Mouse (Mus musculus): ENCODE data around the gene Mfge8. TPM values are rescaled to one million over a fixed set of nuclear protein-coding genes. Genes with fewer than 3 reads are reported as not detected.

Mfge8 gene
- polyA plus RNA-seq, 1 experiment from 2014 or later, result 269 TPM

DNA sequence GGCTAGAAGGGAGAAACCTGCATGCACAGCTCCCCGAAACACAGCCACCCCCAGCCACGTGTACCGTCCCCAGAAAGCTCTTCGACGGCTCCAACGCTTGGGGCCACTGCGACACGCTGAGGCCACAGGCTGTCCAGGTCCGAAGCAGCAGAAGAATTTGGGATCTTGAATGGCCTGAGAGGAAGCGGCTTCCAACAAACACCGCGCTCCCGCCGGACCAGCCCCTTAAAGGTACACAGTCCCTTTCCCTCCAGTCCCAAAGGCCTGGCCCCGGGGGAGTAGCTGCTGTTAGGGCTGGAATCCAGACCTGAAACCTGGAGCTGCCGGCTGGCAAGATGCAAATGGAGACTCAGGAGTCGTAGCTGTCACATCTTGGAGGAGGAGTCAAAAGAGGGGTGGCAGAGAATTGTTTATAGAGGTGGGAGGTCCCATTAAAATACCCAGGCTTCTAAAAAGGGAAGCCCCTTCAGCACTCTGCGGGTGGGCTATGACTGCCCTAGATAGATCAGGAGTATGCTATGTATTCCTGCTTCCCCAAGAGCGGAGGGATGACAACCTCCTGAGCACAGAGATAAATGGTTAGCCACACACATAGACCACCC, 17.9 kb downstream of the Mfge8 start, which contains the start of gene Hapln3:
Gene Hapln3, minus strand, starts transcription at position 176 of the 602 bp plus-strand sequence.
- Histone ChIP-seq H3K9me3 (replicated peaks; ENCODE audit: low read length) (no peaks in the 10 kb centered on the region), H3K4me1 (replicated peaks; ENCODE audit: insufficient read depth, low read length) (peaks cover 11% of the 10 kb centered on the region; the same call in 1 of the 2 replicates), H3K36me3 (ENCODE audit: insufficient read depth, low read length) (peaks cover 12% of the 10 kb centered on the region), H3K9ac (ENCODE audit: low read depth, low read length) (no peak within 1 kb of the TSS), H3K4me2 (ENCODE audit: low read length) (peak within 1 kb of the TSS; percentile 52), H3K27ac (no peak within 1 kb of the TSS), H3K4me3 (replicated peaks; ENCODE audit: low read depth, low read length) (peak within 1 kb of the TSS; percentile 18; the same call in 1 of the 2 replicates), H3K27me3 (ENCODE audit: insufficient read depth, low read length) (no peaks in the 10 kb centered on the region)
- ATAC-seq (replicated peaks; ENCODE audit: low FRiP score, low read depth) (peak; percentile 15), DNase-seq (ENCODE audit: low spot score) (peak; percentile 80)
- TF ChIP-seq CTCF (IDR thresholded peaks at IDR 0.05; ENCODE audit: low read depth), result no peak
- 4% methylated on average over 19 of the region's 19 CpGs for WGBS

GRCm38 (mm10) chr7:79130385-79130784, 18.5 kb downstream of the Mfge8 start:
- Histone ChIP-seq H3K9ac (ENCODE audit: low read depth, low read length) (no peak overlapping the region), H3K4me3 (replicated peaks; ENCODE audit: low read depth, low read length) (peak overlapping the region; percentile 18; the same call in 1 of the 2 replicates), H3K4me1 (replicated peaks; ENCODE audit: insufficient read depth, low read length) (peaks cover 11% of the 10 kb centered on the region; the same call in 1 of the 2 replicates), H3K27ac (no peak overlapping the region), H3K9me3 (replicated peaks; ENCODE audit: low read length) (no peaks in the 10 kb centered on the region), H3K27me3 (ENCODE audit: insufficient read depth, low read length) (no peaks in the 10 kb centered on the region), H3K4me2 (ENCODE audit: low read length) (peak overlapping the region; percentile 52), H3K36me3 (ENCODE audit: insufficient read depth, low read length) (peaks cover 7% of the 10 kb centered on the region)
- ATAC-seq (replicated peaks; ENCODE audit: low FRiP score, low read depth), result no peak
- WGBS, result 5% methylated on average over 13 of the region's 13 CpGs
- TF ChIP-seq CTCF (IDR thresholded peaks at IDR 0.05; ENCODE audit: low read depth), result no peak
- DNase-seq (ENCODE audit: low spot score), result no peak

- 12% methylated on average over 8 of the region's 8 CpGs for WGBS
- no peak overlapping the region for H3K27ac ChIP-seq
- TF ChIP-seq CTCF (IDR thresholded peaks at IDR 0.05; ENCODE audit: low read depth), result peak; percentile 55
- no peaks in the 10 kb centered on the region for H3K27me3 ChIP-seq (ENCODE audit: insufficient read depth, low read length)
- ATAC-seq (replicated peaks; ENCODE audit: low FRiP score, low read depth) (no peak), DNase-seq (ENCODE audit: low spot score) (peak; percentile 56)
- H3K4me1 ChIP-seq (replicated peaks; ENCODE audit: insufficient read depth, low read length), result peaks cover 11% of the 10 kb centered on the region; the same call in 1 of the 2 replicates
- peaks cover 5% of the 10 kb centered on the region; the same call in 1 of the 2 replicates for H3K36me3 ChIP-seq (ENCODE audit: insufficient read depth, low read length)
- H3K9me3 ChIP-seq (replicated peaks; ENCODE audit: low read length), result no peaks in the 10 kb centered on the region
- H3K4me2 ChIP-seq (ENCODE audit: low read length), result peak overlapping the region; percentile 52
- H3K9ac ChIP-seq (ENCODE audit: low read depth, low read length), result no peak overlapping the region
- no peak overlapping the region for H3K4me3 ChIP-seq (replicated peaks; ENCODE audit: low read depth, low read length)
Measured at GRCm38 (mm10) chr7:79129883-79130282, 19.0 kb downstream of the Mfge8 start.

DNA sequence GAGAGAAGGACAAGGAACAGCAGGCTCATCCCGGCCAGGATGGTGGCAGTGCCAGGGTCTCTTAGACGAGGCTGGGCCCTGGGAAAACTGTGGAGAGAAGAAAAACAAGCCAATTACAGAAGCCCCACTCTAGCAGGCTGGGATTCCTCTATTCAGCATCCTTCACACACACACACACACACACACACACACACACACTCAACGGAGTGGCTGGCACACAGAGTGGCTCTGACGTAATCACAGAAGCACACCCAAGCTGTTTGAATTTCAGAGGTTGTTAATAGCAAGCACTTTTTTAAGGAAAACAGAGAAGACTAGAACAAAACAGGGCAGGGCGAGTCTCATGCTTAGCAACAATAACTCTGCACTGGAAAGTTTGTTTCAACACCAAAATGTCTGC, 25.4 kb downstream of the Mfge8 start:
- H3K9me3 ChIP-seq (replicated peaks; ENCODE audit: low read length), result no peaks in the 10 kb centered on the region
- no peak overlapping the region for H3K27ac ChIP-seq
- no peaks in the 10 kb centered on the region for H3K4me1 ChIP-seq (replicated peaks; ENCODE audit: insufficient read depth, low read length)
- no peak overlapping the region for H3K4me2 ChIP-seq (ENCODE audit: low read length)
- H3K36me3 ChIP-seq (ENCODE audit: insufficient read depth, low read length), result no peaks in the 10 kb centered on the region
- H3K4me3 ChIP-seq (replicated peaks; ENCODE audit: low read depth, low read length), result no peak overlapping the region
- no peak for ATAC-seq (replicated peaks; ENCODE audit: low FRiP score, low read depth)
- H3K27me3 ChIP-seq (ENCODE audit: insufficient read depth, low read length), result no peaks in the 10 kb centered on the region
- no peak for TF ChIP-seq CTCF (IDR thresholded peaks at IDR 0.05; ENCODE audit: low read depth)
- no peak overlapping the region for H3K9ac ChIP-seq (ENCODE audit: low read depth, low read length)
- no peak for DNase-seq (ENCODE audit: low spot score)
- 69% methylated on average over 5 of the region's 5 CpGs for WGBS

GRCm38 (mm10) chr7:79113848-79114247, 35.0 kb downstream of the Mfge8 start:
- DNase-seq (ENCODE audit: low spot score), result no peak
- ATAC-seq (replicated peaks; ENCODE audit: low FRiP score, low read depth), result no peak
- Histone ChIP-seq H3K27ac (no peak overlapping the region), H3K9me3 (replicated peaks; ENCODE audit: low read length) (no peaks in the 10 kb centered on the region), H3K36me3 (ENCODE audit: insufficient read depth, low read length) (no peaks in the 10 kb centered on the region), H3K4me1 (replicated peaks; ENCODE audit: insufficient read depth, low read length) (no peaks in the 10 kb centered on the region), H3K9ac (ENCODE audit: low read depth, low read length) (no peak overlapping the region), H3K27me3 (ENCODE audit: insufficient read depth, low read length) (no peaks in the 10 kb centered on the region), H3K4me3 (replicated peaks; ENCODE audit: low read depth, low read length) (no peak overlapping the region), H3K4me2 (ENCODE audit: low read length) (no peak overlapping the region)
- 28% methylated on average over 4 of the region's 4 CpGs for WGBS
- no peak for TF ChIP-seq CTCF (IDR thresholded peaks at IDR 0.05; ENCODE audit: low read depth)

DNA sequence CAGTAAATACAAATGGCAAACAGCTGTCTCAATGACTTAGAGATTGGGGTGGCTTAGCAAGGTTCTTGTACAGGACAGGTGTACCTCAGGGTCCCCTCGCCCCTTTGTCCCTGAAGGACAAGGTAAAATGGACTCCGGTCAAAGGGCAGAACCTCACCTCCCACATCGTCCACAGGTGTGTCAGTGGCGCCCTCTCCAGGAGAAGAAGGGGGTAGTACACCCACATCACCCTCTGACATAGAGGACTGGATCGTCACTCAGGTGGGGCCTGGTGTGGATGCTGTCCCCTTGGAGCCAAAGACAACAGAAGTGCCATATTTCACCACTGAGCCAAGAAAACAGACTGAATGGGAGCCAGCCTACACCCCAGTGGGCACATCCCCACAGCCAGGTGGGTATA, 52.4 kb downstream of the Mfge8 start:
- Histone ChIP-seq H3K9me3 (replicated peaks; ENCODE audit: low read length) (no peaks in the 10 kb centered on the region), H3K36me3 (ENCODE audit: insufficient read depth, low read length) (no peaks in the 10 kb centered on the region), H3K4me3 (replicated peaks; ENCODE audit: low read depth, low read length) (no peak overlapping the region), H3K27me3 (ENCODE audit: insufficient read depth, low read length) (no peaks in the 10 kb centered on the region), H3K4me2 (ENCODE audit: low read length) (no peak overlapping the region), H3K4me1 (replicated peaks; ENCODE audit: insufficient read depth, low read length) (no peaks in the 10 kb centered on the region), H3K27ac (no peak overlapping the region), H3K9ac (ENCODE audit: low read depth, low read length) (no peak overlapping the region)
- no peak for DNase-seq (ENCODE audit: low spot score)
- no peak for TF ChIP-seq CTCF (IDR thresholded peaks at IDR 0.05; ENCODE audit: low read depth)
- WGBS, result 75% methylated on average over 5 of the region's 5 CpGs
- no peak for ATAC-seq (replicated peaks; ENCODE audit: low FRiP score, low read depth)
